Mouse (Mus musculus) midbrain, embryonic 11.5 days (tissue): ENCODE results near the gene Pknox2. TPM values are rescaled to one million over a fixed set of nuclear protein-coding genes. Genes with fewer than 3 reads are reported as not detected.
A peak's percentile ranks its signal among the peaks of the same experiment; 100 is the strongest.

Experiments used
- ATAC-seq: fragments of 200-750 bp; cut with Nextera tagmentation; 2 replicates; pipeline ENCODE4 v1.8.0; 2017; ENCODE audit warnings: moderate TSS enrichment, moderate library complexity; ENCODE audit not compliant: low FRiP score
- DNase-seq: peaks from one replicate; pipeline ENCODE4 v3.0.0; 2015; ENCODE audit warnings: low spot score; ENCODE audit errors: missing footprints
- H3K27ac ChIP-seq: fragments of 300-500 bp; sonication (generic); 2 replicates; pipeline ENCODE4 v1.5.1; 2014; ENCODE audit warnings: low read depth, low read length
- H3K27me3 ChIP-seq: fragments of 300-500 bp; sonication (generic); 2 replicates; pipeline ENCODE4 v1.6.1; 2014; ENCODE audit warnings: mild to moderate bottlenecking, low read length, moderate library complexity, mixed read lengths; ENCODE audit not compliant: control insufficient read depth, insufficient read depth
- H3K36me3 ChIP-seq: fragments of 300-500 bp; sonication (generic); 2 replicates; pipeline ENCODE4 v1.6.1; 2014; ENCODE audit warnings: mild to moderate bottlenecking, low read length, moderate library complexity, mixed read lengths; ENCODE audit not compliant: control insufficient read depth, insufficient read depth
- H3K4me1 ChIP-seq: fragments of 300-500 bp; sonication (generic); 2 replicates; pipeline ENCODE4 v1.6.1; 2014; ENCODE audit warnings: low read length; ENCODE audit not compliant: control insufficient read depth, insufficient read depth
- H3K4me2 ChIP-seq: fragments of 300-500 bp; sonication (generic); 2 replicates; pipeline ENCODE4 v1.6.1; 2014; ENCODE audit warnings: mild to moderate bottlenecking, moderate library complexity
- H3K4me3 ChIP-seq: fragments of 300-500 bp; sonication (generic); 2 replicates; pipeline ENCODE4 v1.5.1; 2014; ENCODE audit warnings: low read depth, low read length
- H3K9ac ChIP-seq: fragments of 300-500 bp; sonication (generic); 2 replicates; pipeline ENCODE4 v1.6.1; 2014; ENCODE audit warnings: low read length
- H3K9me3 ChIP-seq: fragments of 300-500 bp; sonication (generic); 2 replicates; pipeline ENCODE4 v1.6.1; 2016; ENCODE audit warnings: low read length; ENCODE audit not compliant: control insufficient read depth
- WGBS: fragments of 180-500 bp; shearing (Covaris S2); extraction: QIAGEN DNeasy Blood & Tissue Kit; methylation state at CpG from one replicate; pipeline ENCODE4 v1.1.7; 2014; 5-methylcytosine and 5-hydroxymethylcytosine counted together
- polyA plus RNA-seq: library from polyadenylated mRNA; unstranded; fragments of >200 nt; fragmentation: Nextera tagmentation; extraction: Ambion mirVana; gene quantifications from 2 replicates; pipeline ENCODE4 v1.2.1, GENCODE M21; 2014

Pknox2 gene
- polyA plus RNA-seq, 1 experiment from 2014 or later = 20.2 TPM

GRCm38 (mm10) chr9:37101059-37101940 is 45.9 kb downstream of the Pknox2 start:
- WGBS = 25% methylated on average over 11 of the region's 11 CpGs
- peak; percentile 90 for DNase-seq
- Histone ChIP-seq H3K27me3 (no peaks in the 10 kb centered on the region), H3K9me3 (no peaks in the 10 kb centered on the region), H3K4me2 (no peak overlapping the region), H3K4me1 (peaks cover 30% of the 10 kb centered on the region), H3K9ac (0 out of 2 replicates have a peak overlapping the region, but pooled peaks have one; percentile 9), H3K27ac (peak overlapping the region; percentile 58), H3K4me3 (no peak overlapping the region), H3K36me3 (no peaks in the 10 kb centered on the region)
- ATAC-seq = peak; percentile 74

GRCm38 (mm10) chr9:37099595-37099994 is 47.6 kb downstream of the Pknox2 start:
- H3K4me2 ChIP-seq = no peak overlapping the region
- 24% methylated on average over 3 of the region's 3 CpGs for WGBS
- DNase-seq (no peak), ATAC-seq (peak; percentile 40; the same call in 1 of the 2 replicates)
- no peaks in the 10 kb centered on the region for H3K9me3 ChIP-seq
- no peaks in the 10 kb centered on the region; the same call in 1 of the 2 replicates for H3K27me3 ChIP-seq
- H3K27ac ChIP-seq = no peak overlapping the region
- H3K9ac ChIP-seq = no peak overlapping the region
- no peak overlapping the region for H3K4me3 ChIP-seq
- peaks cover 41% of the 10 kb centered on the region for H3K4me1 ChIP-seq
- no peaks in the 10 kb centered on the region for H3K36me3 ChIP-seq

- H3K9ac ChIP-seq = no peak overlapping the region
- DNase-seq (no peak), ATAC-seq (no peak)
- H3K4me1 ChIP-seq = peaks cover 48% of the 10 kb centered on the region
- no peaks in the 10 kb centered on the region for H3K9me3 ChIP-seq
- H3K4me2 ChIP-seq = no peak overlapping the region
- no peak overlapping the region for H3K4me3 ChIP-seq
- H3K36me3 ChIP-seq = no peaks in the 10 kb centered on the region
- H3K27ac ChIP-seq = no peak overlapping the region
- 95% methylated on average over 3 of the region's 3 CpGs for WGBS
- no peaks in the 10 kb centered on the region; the same call in 1 of the 2 replicates for H3K27me3 ChIP-seq
Measured at GRCm38 (mm10) chr9:37098600-37098999, 48.6 kb downstream of the Pknox2 start.

- peaks cover 48% of the 10 kb centered on the region for H3K4me1 ChIP-seq
- 36% methylated on average over 11 of the region's 11 CpGs for WGBS
- no peak overlapping the region for H3K4me2 ChIP-seq
- H3K36me3 ChIP-seq = no peaks in the 10 kb centered on the region
- no peaks in the 10 kb centered on the region for H3K9me3 ChIP-seq
- H3K27ac ChIP-seq = peak overlapping the region; percentile 74
- H3K27me3 ChIP-seq = no peaks in the 10 kb centered on the region; the same call in 1 of the 2 replicates
- no peak for ATAC-seq
- DNase-seq = no peak
- H3K9ac ChIP-seq = no peak overlapping the region
- H3K4me3 ChIP-seq = no peak overlapping the region
Measured at GRCm38 (mm10) chr9:37094230-37094990, 52.8 kb downstream of the Pknox2 start.

GRCm38 (mm10) chr9:37093086-37093485 is 54.1 kb downstream of the Pknox2 start:
- no peaks in the 10 kb centered on the region; the same call in 1 of the 2 replicates for H3K27me3 ChIP-seq
- no peak overlapping the region for H3K4me3 ChIP-seq
- peak; percentile 92 for ATAC-seq
- H3K9ac ChIP-seq = no peak overlapping the region
- under 1% methylated on average over 5 of the region's 5 CpGs for WGBS
- peak; percentile 96 for DNase-seq
- no peaks in the 10 kb centered on the region for H3K36me3 ChIP-seq
- peaks cover 48% of the 10 kb centered on the region for H3K4me1 ChIP-seq
- no peak overlapping the region for H3K4me2 ChIP-seq
- H3K9me3 ChIP-seq = no peaks in the 10 kb centered on the region
- peak overlapping the region; percentile 74 for H3K27ac ChIP-seq

- Histone ChIP-seq H3K36me3 (no peaks in the 10 kb centered on the region), H3K27ac (no peak overlapping the region), H3K4me2 (no peak overlapping the region), H3K4me1 (peaks cover 40% of the 10 kb centered on the region), H3K9me3 (no peaks in the 10 kb centered on the region), H3K27me3 (no peaks in the 10 kb centered on the region), H3K9ac (no peak overlapping the region), H3K4me3 (no peak overlapping the region)
- ATAC-seq (no peak), DNase-seq (no peak)
- 31% methylated on average over 6 of the region's 6 CpGs for WGBS
Measured at GRCm38 (mm10) chr9:37089894-37090652, 57.1 kb downstream of the Pknox2 start.

GRCm38 (mm10) chr9:37085370-37085769 is 61.8 kb downstream of the Pknox2 start:
- H3K9me3 ChIP-seq = no peaks in the 10 kb centered on the region
- no peak for ATAC-seq
- H3K4me3 ChIP-seq = no peak overlapping the region
- no peaks in the 10 kb centered on the region; the same call in 1 of the 2 replicates for H3K36me3 ChIP-seq
- no peak for DNase-seq
- H3K9ac ChIP-seq = no peak overlapping the region
- no peaks in the 10 kb centered on the region for H3K27me3 ChIP-seq
- no peak overlapping the region for H3K27ac ChIP-seq
- peaks cover 12% of the 10 kb centered on the region; the same call in 1 of the 2 replicates for H3K4me1 ChIP-seq
- WGBS = 70% methylated on average over 2 of the region's 2 CpGs
- H3K4me2 ChIP-seq = no peak overlapping the region

- H3K27ac ChIP-seq = no peak overlapping the region
- ATAC-seq = no peak
- no peak overlapping the region for H3K4me2 ChIP-seq
- no peak for DNase-seq
- no peaks in the 10 kb centered on the region; the same call in 1 of the 2 replicates for H3K36me3 ChIP-seq
- no peaks in the 10 kb centered on the region for H3K27me3 ChIP-seq
- H3K9me3 ChIP-seq = no peaks in the 10 kb centered on the region
- no peak overlapping the region for H3K9ac ChIP-seq
- H3K4me3 ChIP-seq = no peak overlapping the region
- H3K4me1 ChIP-seq = peaks cover 8% of the 10 kb centered on the region; the same call in 1 of the 2 replicates
- 94% methylated on average over 10 of the region's 10 CpGs for whole genome bisulfite sequencing
Measured at GRCm38 (mm10) chr9:37082246-37082645, 65.0 kb downstream of the Pknox2 start.
